Mouse (Mus musculus) lung, embryonic 14.5 days (tissue): Measurements from ENCODE around the gene Vmn1r31. TPM values are rescaled to one million over a fixed set of nuclear protein-coding genes. Genes with fewer than 3 reads are reported as not detected.

Experiments
- ATAC-seq: fragments of 200-750 bp; cut with Nextera tagmentation; 2 replicates; pipeline ENCODE4 v1.8.0; 2017; ENCODE audit warnings: mild to moderate bottlenecking, moderate TSS enrichment, moderate library complexity; ENCODE audit not compliant: insufficient read depth
- DNase-seq: peaks from one replicate; pipeline ENCODE4 v3.0.0-alpha.2; 2015
- H3K27ac ChIP-seq: fragments of 300-500 bp; sonication (generic); 2 replicates; pipeline ENCODE4 v1.5.1; 2014; ENCODE audit warnings: low read depth, mild to moderate bottlenecking, moderate library complexity
- H3K27me3 ChIP-seq: fragments of 300-500 bp; sonication (generic); 2 replicates; pipeline ENCODE4 v1.6.1; 2014; ENCODE audit warnings: low read length, control low read depth; ENCODE audit not compliant: insufficient read depth
- H3K36me3 ChIP-seq: fragments of 300-500 bp; sonication (generic); 2 replicates; pipeline ENCODE4 v1.6.1; 2014; ENCODE audit warnings: control low read depth; ENCODE audit not compliant: insufficient read depth
- H3K4me1 ChIP-seq: fragments of 300-500 bp; sonication (generic); 2 replicates; pipeline ENCODE4 v1.6.1; 2014; ENCODE audit warnings: antibody characterized with exemption, control low read depth; ENCODE audit not compliant: insufficient read depth
- H3K4me2 ChIP-seq: fragments of 300-500 bp; sonication (generic); 2 replicates; pipeline ENCODE4 v1.6.1; 2014; ENCODE audit warnings: mild to moderate bottlenecking
- H3K4me3 ChIP-seq: fragments of 300-500 bp; sonication (generic); 2 replicates; pipeline ENCODE4 v1.5.1; 2014; ENCODE audit warnings: low read depth, low read length
- H3K9ac ChIP-seq: fragments of 300-500 bp; sonication (generic); 2 replicates; pipeline ENCODE4 v1.6.1; 2014
- H3K9me3 ChIP-seq: fragments of 300-500 bp; sonication (generic); 2 replicates; pipeline ENCODE4 v1.6.1; 2016; ENCODE audit warnings: low read depth, low read length, control low read depth
- CTCF ChIP-seq: IDR thresholded peaks from 2 replicates; pipeline ENCODE4 v1.5.1; 2016; ENCODE audit warnings: antibody characterized with exemption, low read depth
- WGBS: fragments of 180-500 bp; shearing (Covaris S2); extraction: QIAGEN DNeasy Blood & Tissue Kit; methylation state at CpG from one replicate; pipeline ENCODE4 v1.1.7; 2014; 5-methylcytosine and 5-hydroxymethylcytosine counted together
- polyA plus RNA-seq: library from polyadenylated mRNA; unstranded; fragments of >200 nt; fragmentation: Nextera tagmentation; extraction: Ambion mirVana; gene quantifications from 2 replicates; pipeline ENCODE4 v1.2.1, GENCODE M21; 2014

Vmn1r31 gene
- polyA plus RNA-seq, result not detected in 2 replicates

GRCm38 (mm10) chr6:58475230-58475629, at the start of gene Vmn1r31:
Gene Vmn1r31 (minus strand): TSS chr6:58475330.
- ATAC-seq, result no peak
- DNase-seq, result no peak
- 82% methylated on average over 1 of the region's 1 CpGs for WGBS
- Histone ChIP-seq H3K9me3 (no peaks in the 10 kb centered on the region), H3K27ac (no peak within 1 kb of the TSS), H3K4me1 (no peaks in the 10 kb centered on the region), H3K27me3 (no peaks in the 10 kb centered on the region), H3K9ac (no peak within 1 kb of the TSS), H3K4me3 (no peak within 1 kb of the TSS), H3K4me2 (no peak within 1 kb of the TSS), H3K36me3 (no peaks in the 10 kb centered on the region)
- no peak for TF ChIP-seq CTCF

- no peak for TF ChIP-seq CTCF
- no peaks in the 10 kb centered on the region for H3K9me3 ChIP-seq
- no peak within 1 kb of the TSS for H3K4me3 ChIP-seq
- no peaks in the 10 kb centered on the region for H3K36me3 ChIP-seq
- no peak within 1 kb of the TSS for H3K4me2 ChIP-seq
- no peaks in the 10 kb centered on the region for H3K27me3 ChIP-seq
- no peaks in the 10 kb centered on the region for H3K4me1 ChIP-seq
- no peak for ATAC-seq
- H3K27ac ChIP-seq, result no peak within 1 kb of the TSS
- H3K9ac ChIP-seq, result no peak within 1 kb of the TSS
- no peak for DNase-seq
Measured at GRCm38 (mm10) chr6:58443285-58443684, 31.8 kb downstream of the Vmn1r31 start, which contains the start of gene Vmn1r30. Gene Vmn1r30 (minus strand): TSS chr6:58443385.

Other genes starting within 250 kb of the Vmn1r31 start
- not detected in 2 replicates for gene Vmn1r28, start 213.3 kb downstream of the Vmn1r31 start, polyA plus RNA-seq
- gene Vmn1r29, start 173.8 kb downstream of the Vmn1r31 start, polyA plus RNA-seq, result not detected in 2 replicates
- not detected in 2 replicates for gene Vmn1r30, start 31.9 kb downstream of the Vmn1r31 start, polyA plus RNA-seq
- gene Abcg2, start 109.2 kb upstream of the Vmn1r31 start, polyA plus RNA-seq, result 55.8 and 57.6 TPM in 2 replicates